Mouse (Mus musculus) embryonic facial prominence, embryonic 10.5 days (tissue): Measurements from ENCODE around the gene 9330159F19Rik. TPM values are rescaled to one million over a fixed set of nuclear protein-coding genes. Genes with fewer than 3 reads are reported as not detected.

Experiments
- DNase-seq: peaks from one replicate; pipeline ENCODE4 v3.0.0-alpha.2; 2017; ENCODE audit warnings: low spot score
- H3K27ac ChIP-seq: fragments of 300-500 bp; sonication (generic); replicated peaks from 2 replicates; pipeline ENCODE4 v1.5.1; 2016; ENCODE audit warnings: mild to moderate bottlenecking
- H3K27me3 ChIP-seq: fragments of 300-500 bp; sonication (generic); replicated peaks from 2 replicates; pipeline ENCODE4 v1.6.1; 2016; ENCODE audit warnings: low read depth, mild to moderate bottlenecking; ENCODE audit not compliant: poor library complexity, severe bottlenecking
- H3K36me3 ChIP-seq: fragments of 300-500 bp; sonication (generic); replicated peaks from 2 replicates; pipeline ENCODE4 v1.6.1; 2016; ENCODE audit warnings: mild to moderate bottlenecking, moderate library complexity
- H3K4me1 ChIP-seq: fragments of 300-500 bp; sonication (generic); 2 replicates; pipeline ENCODE4 v1.6.1; 2016
- H3K4me3 ChIP-seq: fragments of 300-500 bp; sonication (generic); 2 replicates; pipeline ENCODE4 v1.5.1; 2016; ENCODE audit warnings: mild to moderate bottlenecking, moderate library complexity
- H3K9me3 ChIP-seq: fragments of 300-500 bp; sonication (generic); 2 replicates; pipeline ENCODE4 v1.6.1; 2016; ENCODE audit warnings: mild to moderate bottlenecking
- whole genome bisulfite sequencing: fragments of 180-500 bp; shearing (Covaris S2); methylation state at CpG from one replicate; pipeline ENCODE4 v1.1.7; 2016; 5-methylcytosine and 5-hydroxymethylcytosine counted together
- polyA plus RNA-seq: library from polyadenylated mRNA; unstranded; fragments of >200 nt; fragmentation: Nextera tagmentation; extraction: Ambion mirVana; gene quantifications from 2 replicates; pipeline ENCODE4 v1.2.1, GENCODE M21; 2016

The 9330159F19Rik gene
- polyA plus RNA-seq = 1.4 and 1.7 TPM in 2 replicates

GRCm38 (mm10) chr10:29211453-29211852 lies at the start of gene 9330159F19Rik:
Gene 9330159F19Rik, plus strand, starts transcription at chr10:29211606.
- Histone ChIP-seq H3K4me3 (no peak within 1 kb of the TSS; the same call in 1 of the 2 replicates), H3K4me1 (peaks cover 9% of the 10 kb centered on the region), H3K27ac (no peak within 1 kb of the TSS; the same call in 1 of the 2 replicates), H3K27me3 (no peaks in the 10 kb centered on the region), H3K36me3 (no peaks in the 10 kb centered on the region), H3K9me3 (no peaks in the 10 kb centered on the region)
- 22% methylated on average over 4 of the region's 4 CpGs for WGBS
- DNase-seq = peak; percentile 63

- no peak overlapping the region for H3K27ac ChIP-seq
- H3K27me3 ChIP-seq = no peaks in the 10 kb centered on the region
- H3K36me3 ChIP-seq = no peaks in the 10 kb centered on the region; the same call in 1 of the 2 replicates
- no peak for DNase-seq
- WGBS = 88% methylated on average over 2 of the region's 2 CpGs
- H3K4me3 ChIP-seq = no peak overlapping the region
- H3K9me3 ChIP-seq = no peaks in the 10 kb centered on the region
- H3K4me1 ChIP-seq = no peaks in the 10 kb centered on the region
These were observed 49.7 kb upstream of the 9330159F19Rik start for GRCm38 (mm10) chr10:29161664-29162063.

- Histone ChIP-seq H3K27me3 (no peaks in the 10 kb centered on the region), H3K36me3 (peaks cover 14% of the 10 kb centered on the region), H3K4me3 (no peak overlapping the region), H3K9me3 (peaks cover 5% of the 10 kb centered on the region; the same call in 1 of the 2 replicates), H3K4me1 (no peaks in the 10 kb centered on the region), H3K27ac (no peak overlapping the region)
- no peak for DNase-seq
- 81% methylated on average over 2 of the region's 2 CpGs for WGBS
These were observed 37.6 kb upstream of the 9330159F19Rik start for GRCm38 (mm10) chr10:29173778-29174177.

GRCm38 (mm10) chr10:29175656-29176055 lies 35.8 kb upstream of the 9330159F19Rik start:
- peaks cover 5% of the 10 kb centered on the region; the same call in 1 of the 2 replicates for H3K9me3 ChIP-seq
- H3K27me3 ChIP-seq = no peaks in the 10 kb centered on the region
- peaks cover 14% of the 10 kb centered on the region for H3K36me3 ChIP-seq
- WGBS = 69% methylated on average over 3 of the region's 3 CpGs
- no peak overlapping the region for H3K27ac ChIP-seq
- no peak for DNase-seq
- H3K4me1 ChIP-seq = no peaks in the 10 kb centered on the region
- H3K4me3 ChIP-seq = no peak overlapping the region

- no peaks in the 10 kb centered on the region for H3K9me3 ChIP-seq
- no peak overlapping the region for H3K4me3 ChIP-seq
- no peaks in the 10 kb centered on the region for H3K27me3 ChIP-seq
- H3K36me3 ChIP-seq = peaks cover 4% of the 10 kb centered on the region
- no peak overlapping the region for H3K27ac ChIP-seq
- 88% methylated on average over 4 of the region's 4 CpGs for WGBS
- no peak for DNase-seq
- no peaks in the 10 kb centered on the region for H3K4me1 ChIP-seq
These were observed 34.5 kb upstream of the 9330159F19Rik start for GRCm38 (mm10) chr10:29176881-29177280.

DNA sequence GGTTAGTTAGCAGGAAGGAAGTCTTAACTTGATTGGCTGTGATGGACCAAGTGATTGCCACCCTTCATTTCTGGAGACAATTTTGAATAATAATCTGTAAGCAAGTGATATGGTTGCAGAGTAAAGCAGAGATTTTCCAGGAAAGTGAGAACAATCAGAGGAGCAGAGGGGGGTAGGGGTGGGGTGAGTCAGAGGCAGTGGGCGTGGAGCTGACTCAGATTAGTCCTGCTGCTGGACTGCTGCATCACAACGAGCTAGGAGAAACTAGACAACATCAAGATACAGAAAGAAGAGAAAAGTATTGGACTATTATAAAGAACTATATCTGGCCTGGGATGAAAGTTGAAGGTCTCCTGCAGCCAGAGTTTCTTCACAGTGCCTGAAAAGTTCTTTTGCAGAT lies 33.4 kb upstream of the 9330159F19Rik start:
- no peak for DNase-seq
- H3K27ac ChIP-seq = no peak overlapping the region
- H3K9me3 ChIP-seq = no peaks in the 10 kb centered on the region
- no peaks in the 10 kb centered on the region for H3K27me3 ChIP-seq
- WGBS = 50% methylated on average over 2 of the region's 2 CpGs
- no peaks in the 10 kb centered on the region for H3K4me1 ChIP-seq
- peaks cover 7% of the 10 kb centered on the region; the same call in 1 of the 2 replicates for H3K36me3 ChIP-seq
- H3K4me3 ChIP-seq = no peak overlapping the region

GRCm38 (mm10) chr10:29180210-29180609 lies 31.2 kb upstream of the 9330159F19Rik start:
- H3K4me3 ChIP-seq = no peak overlapping the region
- H3K4me1 ChIP-seq = no peaks in the 10 kb centered on the region
- no peaks in the 10 kb centered on the region for H3K27me3 ChIP-seq
- WGBS = 92% methylated on average over 3 of the region's 3 CpGs
- H3K27ac ChIP-seq = no peak overlapping the region
- no peak for DNase-seq
- H3K9me3 ChIP-seq = no peaks in the 10 kb centered on the region
- peaks cover 7% of the 10 kb centered on the region; the same call in 1 of the 2 replicates for H3K36me3 ChIP-seq

DNA sequence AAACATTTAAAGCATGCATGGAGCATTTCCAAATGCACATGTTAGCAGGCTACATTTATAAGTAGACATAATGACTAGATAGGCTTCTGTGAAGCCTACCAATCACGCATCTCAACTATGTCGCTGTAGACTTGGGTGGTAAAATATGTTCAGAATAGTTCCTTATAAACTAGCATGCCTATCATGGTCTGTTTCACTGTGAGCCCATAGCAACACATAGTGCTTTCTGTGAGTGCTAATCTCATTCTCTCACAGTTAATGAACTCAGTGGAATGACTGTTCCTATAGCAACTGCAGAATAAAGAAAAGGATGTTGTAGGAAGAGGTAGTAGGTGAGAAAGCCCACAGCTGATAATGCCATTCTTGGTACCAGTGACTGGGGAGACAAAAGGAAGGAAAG lies 30.4 kb upstream of the 9330159F19Rik start:
- Histone ChIP-seq H3K9me3 (no peaks in the 10 kb centered on the region), H3K4me1 (no peaks in the 10 kb centered on the region), H3K27me3 (no peaks in the 10 kb centered on the region), H3K27ac (no peak overlapping the region), H3K4me3 (no peak overlapping the region), H3K36me3 (peaks cover 7% of the 10 kb centered on the region; the same call in 1 of the 2 replicates)
- 87% methylated on average over 2 of the region's 2 CpGs for WGBS
- no peak for DNase-seq

GRCm38 (mm10) chr10:29193769-29194168 lies 17.6 kb upstream of the 9330159F19Rik start:
- Histone ChIP-seq H3K4me3 (no peak overlapping the region), H3K27me3 (no peaks in the 10 kb centered on the region), H3K36me3 (peaks cover 25% of the 10 kb centered on the region), H3K9me3 (peaks cover 12% of the 10 kb centered on the region), H3K27ac (no peak overlapping the region), H3K4me1 (no peaks in the 10 kb centered on the region)
- DNase-seq = no peak

GRCm38 (mm10) chr10:29196811-29197210 lies 14.6 kb upstream of the 9330159F19Rik start:
- peaks cover 33% of the 10 kb centered on the region for H3K36me3 ChIP-seq
- no peak overlapping the region for H3K4me3 ChIP-seq
- H3K27me3 ChIP-seq = no peaks in the 10 kb centered on the region
- peaks cover 12% of the 10 kb centered on the region for H3K9me3 ChIP-seq
- H3K4me1 ChIP-seq = no peaks in the 10 kb centered on the region
- H3K27ac ChIP-seq = no peak overlapping the region
- 95% methylated on average over 33 of the region's 33 CpGs for WGBS
- DNase-seq = no peak

- Histone ChIP-seq H3K36me3 (peaks cover 33% of the 10 kb centered on the region), H3K4me3 (no peak within 1 kb of the TSS), H3K27me3 (no peaks in the 10 kb centered on the region), H3K4me1 (no peaks in the 10 kb centered on the region), H3K27ac (no peak within 1 kb of the TSS), H3K9me3 (peaks cover 12% of the 10 kb centered on the region)
- WGBS = 89% methylated on average over 7 of the region's 7 CpGs
- DNase-seq = no peak
These were observed 12.8 kb upstream of the 9330159F19Rik start, which contains the start of gene Gm49353 for GRCm38 (mm10) chr10:29198642-29199041. Gene Gm49353, plus strand, starts transcription at chr10:29198954.

GRCm38 (mm10) chr10:29199835-29200234 lies 11.6 kb upstream of the 9330159F19Rik start:
- Histone ChIP-seq H3K36me3 (peaks cover 33% of the 10 kb centered on the region), H3K27me3 (no peaks in the 10 kb centered on the region), H3K9me3 (peaks cover 12% of the 10 kb centered on the region), H3K27ac (no peak overlapping the region), H3K4me1 (no peaks in the 10 kb centered on the region), H3K4me3 (no peak overlapping the region)
- no peak for DNase-seq
- WGBS = 75% methylated on average over 3 of the region's 3 CpGs

GRCm38 (mm10) chr10:29200609-29201008 lies 10.8 kb upstream of the 9330159F19Rik start:
- Histone ChIP-seq H3K27me3 (no peaks in the 10 kb centered on the region), H3K27ac (no peak overlapping the region), H3K9me3 (peaks cover 12% of the 10 kb centered on the region), H3K4me1 (no peaks in the 10 kb centered on the region), H3K36me3 (peaks cover 33% of the 10 kb centered on the region), H3K4me3 (no peak overlapping the region)
- no peak for DNase-seq
- 89% methylated on average over 1 of the region's 1 CpGs for WGBS
